Mouse (Mus musculus) T-cell, adult 2 months (primary cell): Measurements from ENCODE around the gene 4930438A08Rik.
"Not testable (repeated sequence)": the region's sequence is repeated elsewhere in the genome, so short reads cannot be mapped to it uniquely, and the experiment has no call there.

Experiments
- DNase-seq: peaks from one replicate; pipeline ENCODE4 v3.0.0; 2022; ENCODE audit warnings: low spot score

4930438A08Rik gene

GRCm38 (mm10) chr11:58282518-58282917 lies 7.9 kb downstream of the 4930438A08Rik start:
- DNase-seq: no peak

- DNase-seq: peak; percentile 15
These were observed 15.5 kb downstream of the 4930438A08Rik start for GRCm38 (mm10) chr11:58289992-58290682.

- no peak for DNase-seq
These were observed 16.2 kb downstream of the 4930438A08Rik start for GRCm38 (mm10) chr11:58290812-58291211.

GRCm38 (mm10) chr11:58292791-58293190 lies 18.2 kb downstream of the 4930438A08Rik start:
- DNase-seq: no peak

GRCm38 (mm10) chr11:58297396-58297795 lies 22.8 kb downstream of the 4930438A08Rik start:
- no peak for DNase-seq

- peak; percentile 75 for DNase-seq
These were observed 26.5 kb downstream of the 4930438A08Rik start for GRCm38 (mm10) chr11:58301057-58301456.

GRCm38 (mm10) chr11:58301837-58302754 lies 27.5 kb downstream of the 4930438A08Rik start:
- DNase-seq: peak; percentile 94

GRCm38 (mm10) chr11:58302774-58303445 lies 28.3 kb downstream of the 4930438A08Rik start:
- no peak for DNase-seq

- DNase-seq: no peak
These were observed 29.0 kb downstream of the 4930438A08Rik start for GRCm38 (mm10) chr11:58303594-58303993.

GRCm38 (mm10) chr11:58305299-58305698 lies 30.7 kb downstream of the 4930438A08Rik start:
- DNase-seq: not testable (repeated sequence)

- peak; percentile 87 for DNase-seq
These were observed 32.3 kb downstream of the 4930438A08Rik start, which contains the start of gene Zfp692 for GRCm38 (mm10) chr11:58306860-58307308. TSS of gene Zfp692 (plus strand) at chr11:58307069.

- DNase-seq: peak; percentile 63
These were observed 32.9 kb downstream of the 4930438A08Rik start for GRCm38 (mm10) chr11:58307411-58308080.

GRCm38 (mm10) chr11:58308661-58309060 lies 34.1 kb downstream of the 4930438A08Rik start:
- no peak for DNase-seq

GRCm38 (mm10) chr11:58314069-58314468 lies 39.5 kb downstream of the 4930438A08Rik start:
- DNase-seq: no peak

- DNase-seq: no peak
These were observed 41.1 kb downstream of the 4930438A08Rik start for GRCm38 (mm10) chr11:58315536-58316168.

GRCm38 (mm10) chr11:58316344-58316743 lies 41.7 kb downstream of the 4930438A08Rik start:
- no peak for DNase-seq

GRCm38 (mm10) chr11:58316768-58317390 lies 42.3 kb downstream of the 4930438A08Rik start:
- no peak for DNase-seq

GRCm38 (mm10) chr11:58322824-58323569 lies 48.4 kb downstream of the 4930438A08Rik start:
- DNase-seq: peak; percentile 96

- no peak for DNase-seq
These were observed 49.2 kb downstream of the 4930438A08Rik start for GRCm38 (mm10) chr11:58323570-58324340.
